Mouse (Mus musculus) erythroid progenitor cell, adult 5-6 weeks (primary cell): ENCODE results near the gene Duoxa2. TPM values are rescaled to one million over a fixed set of nuclear protein-coding genes. Genes with fewer than 3 reads are reported as not detected.
"Not testable (repeated sequence)": the region's sequence is repeated elsewhere in the genome, so short reads cannot be mapped to it uniquely, and the experiment has no call there.

ENCODE experiments used
- ATAC-seq: replicated peaks from 2 replicates; pipeline ENCODE4 v1.8.0; 2016; ENCODE audit warnings: moderate number of reproducible peaks, mild to moderate bottlenecking, moderate TSS enrichment, inconsistent platforms; ENCODE audit not compliant: poor library complexity, low FRiP score, severe bottlenecking
- total RNA-seq, 2 experiments: library from RNA; stranded (forward) in 1 of 2; stranded (reverse) in 1 of 2; fragments of 150-400 nt in 1 of 2; fragments of 186-747, 209-891 nt in 1 of 2; gene quantifications; 2 replicates each; pipeline versions ENCODE4 v1.2.3 to v1.2.4; 2015 to 2017; ENCODE audit warnings: low replicate concordance in 2 of 2

The Duoxa2 gene
- total RNA-seq, 2 experiments from 2014 or later = not detected

DNA sequence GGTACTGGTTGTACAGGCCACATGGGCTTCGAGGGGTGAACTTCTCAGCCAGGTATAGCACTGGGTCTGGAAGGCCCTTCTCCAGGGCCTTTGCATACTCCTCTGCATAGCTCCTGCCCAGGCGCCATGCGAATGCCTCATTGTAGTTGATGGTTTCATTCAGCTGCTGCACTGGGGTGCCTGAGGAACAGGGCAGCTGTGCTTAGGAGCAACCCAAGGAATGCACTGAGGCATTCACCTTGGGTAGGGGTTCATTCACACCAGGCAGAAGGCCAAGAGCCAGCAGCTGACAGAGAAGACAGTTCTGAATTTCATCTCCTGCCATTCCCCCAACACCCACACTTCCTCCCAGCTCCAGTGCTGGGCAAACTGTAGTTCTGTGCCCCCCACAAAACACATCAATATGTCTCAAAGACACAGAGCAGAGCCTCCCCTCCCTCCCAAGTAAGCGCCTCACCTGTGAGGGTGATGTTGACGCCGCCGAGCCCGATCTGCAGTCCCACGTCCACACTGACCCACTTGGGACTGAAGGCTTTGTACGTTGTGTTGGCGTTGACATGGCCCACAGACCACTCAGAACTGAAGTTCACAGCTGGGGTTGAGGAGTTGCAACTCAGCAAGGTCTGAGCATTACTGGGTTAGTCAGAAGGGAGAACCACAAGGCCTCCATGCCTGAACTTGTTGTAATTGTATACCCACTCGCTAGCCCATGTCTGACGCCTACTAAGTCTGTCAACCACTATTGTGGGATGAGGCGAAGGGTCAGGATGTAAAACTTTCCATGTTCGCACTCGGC, 6.6 kb downstream of the Duoxa2 start:
- ATAC-seq = no peak

DNA sequence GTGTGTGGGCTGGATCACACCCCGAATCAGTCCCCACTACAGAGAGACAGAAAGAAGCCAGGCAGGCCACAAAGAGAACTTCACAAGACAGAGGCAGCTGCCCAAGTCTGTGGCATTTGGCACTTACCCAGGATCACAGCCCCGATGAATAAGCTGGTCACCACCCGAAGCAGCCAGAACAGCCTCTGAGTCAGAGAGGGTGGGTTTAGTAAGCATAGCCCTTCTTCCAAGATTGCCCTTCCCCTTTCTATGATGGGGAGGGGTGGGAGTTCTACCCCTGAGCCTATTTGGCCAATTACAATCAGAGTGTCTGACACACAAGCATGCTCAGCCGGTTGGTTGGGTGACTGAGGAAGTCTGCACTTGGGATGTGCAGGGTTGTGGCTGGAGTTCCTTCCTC, 7.5 kb downstream of the Duoxa2 start:
- ATAC-seq = no peak

DNA sequence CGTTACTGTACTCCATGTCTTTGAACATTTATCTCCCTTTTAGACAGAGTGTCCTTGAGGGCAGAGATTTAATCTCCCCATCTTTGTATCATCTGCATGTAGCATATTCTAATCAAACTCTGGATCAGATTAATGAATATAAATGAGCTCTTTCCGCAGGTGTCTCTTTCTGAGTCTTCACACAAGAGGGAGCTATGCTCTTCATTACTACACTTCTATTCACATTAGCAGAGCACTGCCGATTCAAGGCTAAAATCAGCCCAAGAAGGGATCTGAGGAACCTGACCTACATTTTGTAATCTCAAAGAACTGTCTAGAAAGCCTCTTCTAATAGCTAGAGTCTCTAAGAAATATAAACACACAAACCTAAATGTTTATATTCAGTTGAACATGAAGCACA, 10.9 kb downstream of the Duoxa2 start:
- no peak for ATAC-seq

DNA sequence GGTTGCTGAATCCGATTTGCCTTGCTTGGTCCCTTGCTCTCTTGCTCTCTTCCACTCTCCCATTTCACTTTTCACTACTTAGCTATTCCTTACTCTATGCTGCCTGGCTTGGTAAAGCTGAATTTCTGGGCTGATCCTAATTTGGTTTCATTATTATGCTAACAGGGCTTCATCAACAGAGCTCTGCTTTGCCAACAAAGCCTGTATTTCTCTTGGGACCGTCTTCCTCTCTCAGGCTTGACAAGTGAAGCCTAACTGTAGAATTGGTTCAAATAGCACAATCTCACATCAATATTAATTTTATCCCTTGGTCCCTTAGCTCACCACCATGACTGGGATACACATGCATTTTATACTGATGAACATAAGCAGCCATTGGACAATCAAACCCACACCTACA, 12.9 kb downstream of the Duoxa2 start:
- no peak for ATAC-seq

DNA sequence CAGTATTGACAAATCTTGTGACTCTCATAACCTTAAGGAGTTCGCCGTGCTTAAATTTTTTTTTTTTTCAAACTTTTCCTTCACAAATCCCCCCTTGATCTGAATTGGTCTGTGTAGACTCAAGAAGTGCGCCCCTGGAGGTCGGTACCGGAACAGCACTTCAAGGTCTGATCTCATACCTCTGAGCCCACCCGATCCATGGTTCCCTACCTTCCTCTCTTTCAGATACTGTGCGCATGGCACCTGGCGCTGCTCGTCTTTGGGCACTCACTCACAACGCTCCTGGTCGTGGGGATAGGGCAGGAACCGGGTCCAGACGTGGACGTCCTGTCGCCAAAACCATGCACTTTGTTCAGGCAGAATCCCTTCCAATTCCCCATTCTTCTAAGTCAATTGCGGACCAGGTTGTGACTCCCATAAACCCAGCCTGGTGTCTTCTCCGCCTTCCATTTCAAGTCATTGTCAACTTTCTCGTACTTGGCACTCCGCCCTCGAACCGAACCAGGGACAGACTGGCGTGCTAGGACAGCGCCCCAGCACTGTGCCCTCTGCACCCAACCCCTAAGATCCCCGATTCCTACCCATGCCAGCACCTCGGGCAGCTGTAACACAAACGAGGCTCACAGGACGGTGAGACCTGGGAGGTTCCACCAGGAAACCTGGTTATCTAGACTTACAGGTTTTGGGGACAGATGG, 14.2 kb downstream of the Duoxa2 start:
- ATAC-seq = peak; percentile 61; the same call in 1 of the 2 replicates

DNA sequence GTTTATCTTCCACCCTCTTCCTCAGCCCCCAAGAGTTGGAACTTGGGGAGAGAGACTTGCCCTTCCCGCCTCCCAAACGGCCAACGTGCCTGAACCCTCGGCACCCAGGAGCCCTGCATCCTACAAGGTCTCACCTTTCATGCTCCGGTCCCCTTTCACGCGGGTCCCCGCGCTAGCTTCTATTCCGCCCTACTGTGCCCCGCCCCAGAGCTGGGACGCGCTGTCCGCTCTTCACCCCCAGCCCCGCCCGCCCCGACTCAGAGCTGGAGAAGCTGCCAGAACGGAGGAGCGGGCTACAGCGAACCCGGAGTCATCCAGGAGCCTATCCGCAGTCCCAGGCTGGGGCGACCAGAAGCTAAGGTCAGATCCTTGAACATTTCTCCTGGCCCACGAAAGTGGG, 14.8 kb downstream of the Duoxa2 start, which contains the start of gene Duoxa1:
TSS of gene Duoxa1 (minus strand) at position 195 of the 400 bp plus-strand sequence.
- no peak for ATAC-seq

DNA sequence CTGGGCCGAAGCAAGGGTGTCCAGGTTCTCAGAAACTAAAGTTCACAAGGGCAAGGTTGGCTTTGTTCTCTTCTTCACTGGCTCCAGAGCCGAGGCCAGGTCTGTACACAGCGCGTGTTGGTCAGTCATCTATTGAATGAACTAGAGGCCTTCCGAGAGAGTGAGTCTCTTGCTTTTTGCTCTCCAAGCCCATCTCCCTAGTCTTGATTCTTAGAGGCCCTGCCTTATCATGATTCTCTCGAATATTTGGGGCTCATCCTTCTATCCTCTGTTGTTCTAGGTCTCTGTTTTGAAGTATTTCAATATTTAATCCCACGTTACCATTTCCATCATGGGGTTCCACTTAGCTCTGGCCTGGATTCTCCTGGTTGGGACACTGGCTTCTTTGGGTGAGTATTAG, 16.7 kb downstream of the Duoxa2 start, which contains the start of gene Duox1:
TSS of gene Duox1 (plus strand) at position 301 of the 400 bp plus-strand sequence.
- ATAC-seq = no peak

DNA sequence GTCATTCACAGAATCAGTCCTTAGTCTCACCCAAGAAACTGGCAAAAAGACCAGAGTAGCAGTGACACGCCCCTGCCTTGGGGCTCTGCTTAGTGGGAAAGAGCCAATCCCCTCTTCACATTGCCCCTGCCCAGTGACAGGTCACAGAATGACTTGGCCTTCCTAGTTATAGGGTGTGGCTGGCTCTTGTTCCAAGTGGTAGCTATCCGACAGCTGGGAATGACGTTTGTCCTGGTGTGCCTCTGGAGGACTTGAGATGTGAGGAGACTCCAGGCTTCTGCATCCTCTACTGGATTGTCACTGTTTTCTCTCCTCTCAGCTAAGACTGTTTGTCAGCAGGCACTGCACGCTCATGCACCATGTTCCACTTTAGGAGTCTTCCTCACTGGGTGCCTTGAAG, 18.7 kb downstream of the Duoxa2 start:
- ATAC-seq = no peak

DNA sequence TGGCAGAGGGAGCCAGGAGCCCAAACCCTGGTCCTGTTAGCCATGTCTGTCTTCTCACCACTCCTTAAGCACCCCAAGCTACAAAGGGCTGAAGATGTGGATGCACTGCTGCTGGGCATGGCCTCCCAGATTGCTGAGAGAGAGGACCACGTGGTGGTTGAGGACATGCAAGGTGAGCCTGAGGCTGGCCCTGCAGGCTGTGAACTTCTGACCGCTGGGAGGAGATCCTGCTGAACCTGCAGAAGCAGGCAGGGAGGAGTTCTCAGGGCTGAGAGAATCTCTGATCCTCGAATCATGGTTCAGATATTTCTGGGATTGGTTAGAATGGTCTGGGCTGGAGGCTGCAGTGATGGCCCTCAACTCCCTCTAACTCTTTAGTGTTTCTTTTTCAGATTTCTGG, 25.3 kb downstream of the Duoxa2 start:
- ATAC-seq = no peak

DNA sequence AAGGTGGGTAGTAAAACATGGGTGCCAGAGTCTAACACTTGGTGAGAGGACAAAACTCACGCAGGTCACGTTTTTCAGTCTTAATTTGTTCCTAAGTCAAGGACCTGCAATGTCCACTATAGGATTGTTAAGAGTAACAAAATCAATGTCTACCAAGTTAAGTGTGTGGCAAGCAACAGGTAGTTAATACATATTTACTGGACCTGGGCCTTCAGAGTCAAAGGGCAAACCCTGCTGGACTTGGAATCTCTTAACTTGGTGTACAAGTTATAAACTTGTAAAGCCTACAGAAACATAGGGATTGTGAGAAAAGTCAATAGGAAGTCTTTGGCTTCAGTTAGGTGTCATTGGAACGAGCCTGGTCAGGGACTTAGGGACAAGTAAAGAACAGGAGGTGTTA, 25.9 kb downstream of the Duoxa2 start:
- no peak for ATAC-seq

DNA sequence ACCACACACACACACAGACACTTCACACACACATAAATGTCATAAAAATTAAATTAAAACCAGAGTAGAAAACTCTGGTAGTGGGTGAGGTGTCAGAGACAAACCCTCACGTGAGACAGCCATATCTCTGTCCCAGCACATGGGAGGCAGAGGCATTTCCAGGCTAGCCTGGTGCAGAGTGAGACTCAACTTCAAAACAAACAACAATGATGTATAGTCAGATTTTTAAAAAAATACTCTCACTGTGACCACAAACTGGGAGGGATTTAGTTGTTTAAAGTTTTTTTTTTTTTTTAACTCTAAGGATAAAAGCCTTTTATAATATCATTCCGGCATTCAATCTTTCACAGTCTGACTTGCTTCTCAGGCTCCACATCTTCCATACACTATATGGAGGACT, 26.7 kb downstream of the Duoxa2 start:
- no peak for ATAC-seq

DNA sequence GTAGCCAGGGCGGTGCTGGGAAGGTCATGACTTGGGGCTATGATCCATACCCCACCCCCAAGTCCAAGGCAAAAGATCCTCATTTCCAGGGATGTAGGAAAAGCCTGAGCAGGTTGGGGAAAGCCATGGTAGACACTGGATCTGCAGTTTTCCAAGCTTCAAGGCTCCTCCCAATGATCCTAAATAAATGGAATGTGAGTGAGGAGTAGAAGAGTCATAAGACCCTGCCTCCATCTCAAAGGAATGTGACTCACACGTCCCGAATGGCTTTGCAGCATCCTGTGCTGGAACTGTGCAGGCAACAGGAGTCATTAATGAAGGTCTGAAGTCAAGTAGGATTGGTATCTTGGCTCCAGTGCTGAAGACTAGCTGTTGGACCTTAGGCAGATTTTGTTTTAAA, 29.3 kb downstream of the Duoxa2 start:
- ATAC-seq = no peak

DNA sequence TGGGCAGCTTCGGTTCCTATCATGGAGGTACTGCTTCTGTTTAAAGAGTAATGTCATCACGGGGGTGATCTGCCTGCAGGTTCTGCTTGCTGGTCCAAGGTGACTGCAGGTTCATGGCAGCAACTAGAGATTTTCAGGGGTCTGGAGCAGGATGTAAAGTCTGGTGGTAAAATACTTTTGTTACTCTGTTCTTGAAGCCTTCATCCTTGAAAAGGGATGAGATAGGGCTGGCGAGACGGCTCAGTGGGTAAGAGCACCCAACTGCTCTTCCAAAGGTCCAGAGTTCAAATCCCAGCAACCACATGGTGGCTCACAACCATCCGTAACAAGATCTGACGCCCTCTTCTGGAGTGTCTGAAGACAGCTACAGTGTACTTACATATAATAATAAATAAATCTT, 31.6 kb downstream of the Duoxa2 start:
- not testable (repeated sequence) for ATAC-seq

DNA sequence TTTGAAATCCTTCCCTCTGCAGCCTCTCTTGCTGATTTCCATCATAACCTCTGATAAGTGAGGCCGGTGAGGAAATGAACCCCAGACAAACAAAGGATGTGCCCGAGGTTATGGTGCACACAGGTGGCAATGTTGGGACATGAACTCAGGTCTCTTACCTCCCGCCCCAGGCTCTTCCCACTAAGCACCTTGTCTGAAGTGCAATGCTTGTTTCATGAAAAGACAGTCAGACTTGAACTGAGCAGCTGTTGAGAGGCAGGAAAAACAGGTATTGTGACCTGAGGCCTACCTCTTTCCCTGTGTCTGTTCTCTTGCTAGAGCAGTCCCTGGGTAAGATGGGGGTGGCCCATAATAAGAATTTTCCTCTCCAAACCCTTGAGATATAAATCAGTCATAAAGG, 33.5 kb downstream of the Duoxa2 start:
- ATAC-seq = no peak

DNA sequence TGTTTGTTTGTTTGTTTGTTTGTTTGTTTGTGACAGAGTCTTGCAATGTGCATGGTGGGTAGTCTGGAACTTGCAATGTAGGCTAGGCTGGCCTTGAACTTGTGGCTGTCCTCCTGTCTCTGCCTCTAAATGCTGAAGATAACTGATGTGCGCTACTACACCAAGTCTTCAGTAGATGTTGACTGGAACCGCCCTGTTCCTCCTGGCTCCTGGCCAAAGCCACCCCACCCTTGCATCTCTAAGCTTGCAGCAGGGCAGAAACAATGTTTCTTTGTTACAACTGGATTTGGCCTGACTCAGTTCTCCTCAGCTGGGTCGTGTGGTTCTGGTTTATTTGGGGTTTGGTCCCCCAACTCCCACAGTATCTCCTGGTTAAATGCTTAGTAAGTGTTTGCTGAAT, 35.5 kb downstream of the Duoxa2 start:
- ATAC-seq = no peak

DNA sequence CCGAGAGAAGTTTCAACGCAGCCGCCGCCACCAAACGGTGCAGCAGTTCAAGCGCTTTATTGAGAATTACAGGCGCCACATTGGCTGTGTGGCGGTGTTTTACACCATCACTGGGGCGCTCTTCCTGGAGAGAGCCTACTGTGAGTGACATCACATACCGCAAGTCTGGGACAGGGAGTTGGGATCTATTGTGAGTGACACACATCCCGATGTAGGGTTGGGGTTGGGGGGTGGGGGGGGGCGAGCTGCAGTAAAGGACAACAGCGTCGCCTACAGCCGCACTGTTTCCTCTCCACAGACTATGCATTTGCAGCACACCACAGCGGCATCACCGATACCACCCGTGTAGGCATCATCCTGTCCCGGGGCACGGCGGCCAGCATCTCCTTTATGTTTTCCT, 38.6 kb downstream of the Duoxa2 start:
- no peak for ATAC-seq

DNA sequence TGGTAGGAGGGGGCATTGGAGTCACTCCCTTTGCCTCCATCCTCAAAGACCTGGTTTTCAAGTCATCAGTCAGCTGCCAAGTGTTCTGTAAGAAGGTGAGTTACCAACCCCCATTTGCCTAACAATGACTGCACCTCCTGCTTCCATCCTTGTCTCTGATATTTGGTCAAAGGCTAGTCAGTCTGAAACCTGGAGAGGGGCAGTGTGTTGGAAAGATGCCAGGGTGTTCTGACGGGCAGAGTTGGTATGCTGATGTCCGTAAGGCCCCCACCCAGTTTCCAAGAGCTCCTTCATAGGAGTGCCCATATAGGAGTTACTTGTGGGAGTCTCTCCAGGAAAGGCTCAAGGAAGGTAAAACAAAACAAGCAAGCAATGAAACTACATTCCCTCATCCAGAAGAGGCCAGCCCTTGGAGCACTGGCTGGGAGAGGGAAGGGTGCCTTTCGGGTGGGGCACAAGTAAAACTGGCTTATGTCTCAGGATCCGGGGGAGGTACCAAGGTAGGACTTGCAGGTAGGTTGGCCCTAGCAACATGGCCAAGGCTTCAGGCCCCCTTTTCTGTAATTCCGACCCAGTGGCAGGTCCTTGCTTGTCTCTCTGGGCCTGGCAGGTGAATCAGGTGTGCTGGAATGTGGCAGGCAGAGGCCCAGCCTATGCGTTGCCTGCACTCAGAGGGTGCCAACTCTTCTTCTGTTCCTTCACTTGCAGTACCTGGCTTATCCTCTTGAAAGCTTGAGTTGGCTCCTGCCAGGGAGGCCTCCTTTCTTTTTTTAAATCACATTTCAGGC, 46.6 kb downstream of the Duoxa2 start:
- no peak for ATAC-seq

DNA sequence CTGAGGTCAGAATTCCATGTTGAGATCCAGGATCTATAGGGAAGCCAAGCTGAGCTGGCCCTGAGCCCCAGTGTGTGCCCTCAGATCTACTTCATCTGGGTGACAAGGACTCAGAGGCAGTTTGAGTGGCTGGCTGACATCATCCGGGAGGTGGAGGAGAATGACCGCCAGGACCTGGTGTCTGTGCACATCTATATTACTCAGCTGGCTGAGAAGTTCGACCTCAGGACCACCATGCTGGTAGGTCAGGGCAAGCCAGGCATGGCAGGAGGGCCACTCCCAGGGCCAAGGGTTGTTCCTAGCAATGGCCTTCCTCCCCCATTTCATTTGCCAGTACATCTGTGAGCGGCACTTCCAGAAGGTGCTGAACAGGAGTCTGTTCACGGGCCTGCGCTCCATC, 47.5 kb downstream of the Duoxa2 start:
- ATAC-seq = not testable (repeated sequence)

DNA sequence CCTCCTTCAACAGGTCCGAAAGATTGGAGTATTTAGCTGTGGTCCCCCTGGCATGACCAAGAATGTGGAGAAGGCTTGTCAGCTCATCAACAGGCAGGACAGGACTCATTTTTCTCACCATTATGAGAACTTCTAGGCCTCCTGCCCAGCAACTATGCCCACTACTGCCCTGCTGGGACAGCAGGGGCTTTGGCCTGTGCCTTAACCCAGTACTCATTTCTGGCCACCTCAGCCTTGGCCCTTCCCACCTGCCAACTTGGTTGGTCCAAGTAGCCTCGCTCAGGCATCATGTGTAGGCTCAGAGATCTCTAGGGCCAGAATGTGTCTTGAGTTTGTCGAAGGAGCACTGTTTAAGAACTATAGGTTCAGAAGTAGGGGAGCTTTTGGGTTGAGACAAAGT, 48.6 kb downstream of the Duoxa2 start:
- no peak for ATAC-seq

DNA sequence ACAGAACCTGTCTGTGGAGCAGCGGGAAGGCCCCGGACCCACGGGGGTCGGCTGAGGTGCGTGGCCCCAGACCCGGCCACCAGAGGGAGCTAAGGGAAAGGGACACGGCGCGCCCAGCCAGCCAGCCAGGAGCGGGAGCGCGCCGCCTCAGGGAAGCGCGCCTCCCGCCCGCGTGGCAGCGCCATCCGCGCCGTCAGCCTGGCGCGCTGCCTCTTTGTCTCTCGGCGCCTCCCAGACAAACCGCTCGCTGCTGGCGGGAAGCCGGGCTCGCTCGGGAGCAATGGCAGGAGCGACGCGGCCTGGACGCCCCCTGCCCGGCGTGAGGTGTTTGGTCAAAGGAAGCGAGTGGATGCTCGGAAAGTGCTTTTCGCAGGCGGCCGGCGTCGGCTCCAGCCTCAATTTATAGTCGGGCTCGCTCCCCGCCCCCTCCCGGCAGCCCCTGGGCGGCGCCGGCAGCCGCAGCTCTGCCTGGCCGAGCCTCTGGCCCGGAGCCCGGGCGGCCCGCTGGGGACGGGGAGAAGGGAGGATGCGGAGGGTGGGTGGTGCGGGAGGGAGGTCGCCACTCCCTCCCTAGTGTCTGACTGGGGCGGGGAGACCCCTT, 49.9 kb downstream of the Duoxa2 start:
- peak; percentile 87 for ATAC-seq
